Mouse (Mus musculus) MEL (cell line): Measurements from ENCODE around the gene Cyp2j12. TPM values are rescaled to one million over a fixed set of nuclear protein-coding genes. Genes with fewer than 3 reads are reported as not detected.
"Not testable (repeated sequence)": the region's sequence is repeated elsewhere in the genome, so short reads cannot be mapped to it uniquely, and the experiment has no call there.

Experiments
- DNase-seq: peaks from one replicate; pipeline ENCODE4 v3.0.0; 2011; ENCODE audit warnings: low read depth, low spot score
- H3K27ac ChIP-seq: 2 replicates; pipeline ENCODE4 v1.5.1; 2012; ENCODE audit warnings: low read depth, mild to moderate bottlenecking, control low read depth, low read length, moderate library complexity; ENCODE audit not compliant: control insufficient read depth
- H3K27me3 ChIP-seq, 2 experiments: fragments of 150-350 bp in 1 of 2; sonication (generic) in 1 of 2; 2 replicates each; pipeline ENCODE4 v1.6.1; 2012; ENCODE audit warnings: low read length in 2 of 2, mild to moderate bottlenecking in 2 of 2, improper control_type of control experiment in 1 of 2, moderate library complexity in 1 of 2; ENCODE audit not compliant: insufficient read depth in 2 of 2, control insufficient read depth in 1 of 2
- H3K36me3 ChIP-seq, 2 experiments: 2 replicates each; pipeline ENCODE4 v1.6.1; 2012 to 2014; ENCODE audit warnings: low read length in 2 of 2, improper control_type of control experiment in 1 of 2, inconsistent platforms in 1 of 2, mild to moderate bottlenecking in 1 of 2; ENCODE audit not compliant: insufficient read depth in 2 of 2, control insufficient read depth in 1 of 2
- H3K4me1 ChIP-seq, 2 experiments: fragments of 150-350 bp in 1 of 2; sonication (generic) in 1 of 2; 2 replicates each; pipeline ENCODE4 v1.6.1; 2012; ENCODE audit warnings: low read length in 2 of 2, improper control_type of control experiment in 1 of 2, mild to moderate bottlenecking in 1 of 2; ENCODE audit not compliant: insufficient read depth in 2 of 2, control insufficient read depth in 1 of 2
- H3K4me3 ChIP-seq, 2 experiments: fragments of 150-350 bp in 1 of 2; sonication (generic) in 1 of 2; 2 replicates each; pipeline ENCODE4 v1.5.1; 2012; ENCODE audit warnings: low read depth in 2 of 2, low read length in 2 of 2, mild to moderate bottlenecking in 2 of 2, moderate library complexity in 2 of 2, control low read depth in 1 of 2, improper control_type of control experiment in 1 of 2; ENCODE audit not compliant: control insufficient read depth in 1 of 2, insufficient read depth in 1 of 2
- H3K79me2 ChIP-seq: 2 replicates; pipeline ENCODE4 v1.6.1; 2012; ENCODE audit warnings: mild to moderate bottlenecking, low read length, moderate library complexity; ENCODE audit not compliant: control insufficient read depth, poor library complexity, insufficient read depth
- H3K9ac ChIP-seq: 2 replicates; pipeline ENCODE4 v1.6.1; 2012; ENCODE audit warnings: low read depth, mild to moderate bottlenecking, control low read depth, low read length, moderate library complexity; ENCODE audit not compliant: control insufficient read depth, poor library complexity, severe bottlenecking
- H3K9me3 ChIP-seq: fragments of 150-350 bp; sonication (generic); replicated peaks from 2 replicates; pipeline ENCODE4 v1.6.1; 2012; ENCODE audit warnings: mild to moderate bottlenecking, low read length, improper control_type of control experiment, moderate library complexity; ENCODE audit not compliant: insufficient read depth
- BHLHE40 ChIP-seq: IDR thresholded peaks from 2 replicates; pipeline ENCODE4 v1.6.1; 2012; ENCODE audit warnings: low read depth, mild to moderate bottlenecking, inconsistent platforms, low read length, improper control_type of control experiment, borderline replicate concordance
- CHD1 ChIP-seq: IDR thresholded peaks from 2 replicates; pipeline ENCODE4 v1.6.1; 2012; ENCODE audit warnings: low read depth, mild to moderate bottlenecking, inconsistent platforms, low read length, improper control_type of control experiment
- CHD2 ChIP-seq: IDR thresholded peaks from 2 replicates; pipeline ENCODE4 v1.6.1; 2011; ENCODE audit warnings: low read length, improper control_type of control experiment
- E2F4 ChIP-seq: IDR thresholded peaks from 2 replicates; pipeline ENCODE4 v1.6.1; 2011; ENCODE audit warnings: low read depth, low read length, improper control_type of control experiment, borderline replicate concordance
- EP300 ChIP-seq, 2 experiments: IDR thresholded peaks; 2 replicates each; pipeline ENCODE4 v1.6.1; 2011; ENCODE audit warnings: improper control_type of control experiment in 2 of 2, low read length in 2 of 2, low read depth in 1 of 2, mild to moderate bottlenecking in 1 of 2
- ETS1 ChIP-seq: IDR thresholded peaks from 2 replicates; pipeline ENCODE4 v1.6.1; 2012; ENCODE audit warnings: low read depth, mild to moderate bottlenecking, inconsistent platforms, low read length, improper control_type of control experiment, moderate library complexity
- HCFC1 ChIP-seq: IDR thresholded peaks from 2 replicates; pipeline ENCODE4 v1.6.1; 2012; ENCODE audit warnings: low read depth, mild to moderate bottlenecking, inconsistent platforms, low read length, improper control_type of control experiment, moderate library complexity
- KAT2A ChIP-seq: conservative IDR thresholded peaks from 2 replicates; pipeline ENCODE4 v1.6.1; 2012; ENCODE audit warnings: low read depth, low read length, improper control_type of control experiment, inconsistent platforms
- MAZ ChIP-seq: IDR thresholded peaks from 2 replicates; pipeline ENCODE4 v1.6.1; 2012; ENCODE audit warnings: low read depth, mild to moderate bottlenecking, inconsistent platforms, low read length, improper control_type of control experiment
- NELFE ChIP-seq: IDR thresholded peaks from 2 replicates; pipeline ENCODE4 v1.6.1; 2011; ENCODE audit warnings: low read depth, low read length, improper control_type of control experiment
- NRF1 ChIP-seq: IDR thresholded peaks from 2 replicates; pipeline ENCODE4 v1.6.1; 2014; ENCODE audit warnings: low read depth, mild to moderate bottlenecking, inconsistent platforms, low read length, improper control_type of control experiment, moderate library complexity; ENCODE audit not compliant: poor library complexity, insufficient read depth, severe bottlenecking
- RCOR1 ChIP-seq: IDR thresholded peaks from 2 replicates; pipeline ENCODE4 v1.6.1; 2012; ENCODE audit warnings: low read depth, mild to moderate bottlenecking, inconsistent platforms, low read length, improper control_type of control experiment
- SMC3 ChIP-seq: IDR thresholded peaks from 2 replicates; pipeline ENCODE4 v1.6.1; 2011; ENCODE audit warnings: low read depth, low read length, improper control_type of control experiment
- TBP ChIP-seq: IDR thresholded peaks from 2 replicates; pipeline ENCODE4 v1.8.0; 2011; ENCODE audit warnings: low read depth, low read length, improper control_type of control experiment
- TCF12 ChIP-seq: IDR thresholded peaks from 2 replicates; pipeline ENCODE4 v1.6.1; 2014; ENCODE audit warnings: low read depth, mild to moderate bottlenecking, inconsistent platforms, low read length, improper control_type of control experiment, moderate library complexity
- USF1 ChIP-seq: IDR thresholded peaks from 2 replicates; pipeline ENCODE4 v1.6.1; 2014; ENCODE audit warnings: low read depth, mild to moderate bottlenecking, inconsistent platforms, low read length, improper control_type of control experiment, moderate library complexity
- ZKSCAN1 ChIP-seq: IDR thresholded peaks from 2 replicates; pipeline ENCODE4 v1.6.1; 2012; ENCODE audit warnings: low read depth, mild to moderate bottlenecking, inconsistent platforms, low read length, improper control_type of control experiment, moderate library complexity
- ZMIZ1 ChIP-seq: IDR thresholded peaks from 2 replicates; pipeline ENCODE4 v1.6.1; 2012; ENCODE audit warnings: low read depth, mild to moderate bottlenecking, inconsistent platforms, low read length, improper control_type of control experiment, moderate library complexity
- polyA plus RNA-seq, 2 experiments: library from polyadenylated mRNA; stranded (reverse) in 1 of 2; unstranded in 1 of 2; fragments of >175 nt in 1 of 2; fragments of >200 nt in 1 of 2; gene quantifications; 2 replicates each; pipeline versions ENCODE4 v1.2.1 to v1.2.4; 2012; ENCODE audit warnings: low replicate concordance in 2 of 2, low read depth in 1 of 2; ENCODE audit not compliant: insufficient read length in 2 of 2, insufficient read depth in 1 of 2, missing spikeins in 1 of 2
- total RNA-seq: library from RNA; depleted of rRNA; stranded (reverse); fragments of 300-350 nt; gene quantifications from 2 replicates; pipeline ENCODE4 v1.2.3, GENCODE M21; 2012

The Cyp2j12 gene
- total and polyA plus RNA-seq, 3 experiments = not detected

- not testable (repeated sequence) for DNase-seq, H3K9me3 ChIP-seq, H3K79me2 ChIP-seq, H3K27ac ChIP-seq, H3K9ac ChIP-seq, H3K27me3 ChIP-seq, H3K4me3 ChIP-seq, H3K4me1 ChIP-seq, H3K36me3 ChIP-seq
Measured at GRCm38 (mm10) chr4:96184716-96185115, 43.8 kb upstream of the Cyp2j12 start.

- TF ChIP-seq HCFC1 (no peak), BHLHE40 (no peak), NELFE (no peak), KAT2A (no peak), TBP (no peak), CHD2 (no peak), SMC3 (no peak), E2F4 (no peak), NRF1 (no peak), CHD1 (no peak), ETS1 (no peak), ZKSCAN1 (no peak), EP300 (IDR thresholded peaks at IDR 0.05; ENCODE audit: low read depth in 1 of 2, low read length in 2 of 2) (no peak), MAZ (no peak), TCF12 (no peak), USF1 (no peak), RCOR1 (no peak), ZMIZ1 (no peak)
- Histone ChIP-seq H3K27ac (no peak overlapping the region), H3K36me3 (no peaks in the 10 kb centered on the region), H3K27me3 (no peaks in the 10 kb centered on the region), H3K4me3 (no peak overlapping the region), H3K9me3 (no peaks in the 10 kb centered on the region), H3K79me2 (no peaks in the 10 kb centered on the region), H3K9ac (no peak overlapping the region), H3K4me1 (no peaks in the 10 kb centered on the region)
- DNase-seq = no peak
Measured at GRCm38 (mm10) chr4:96162839-96163238, 21.9 kb upstream of the Cyp2j12 start.
